Mouse (Mus musculus): ENCODE results near the gene Cel. TPM values are rescaled to one million over a fixed set of nuclear protein-coding genes. Genes with fewer than 3 reads are reported as not detected.

Cel gene
- polyA plus RNA-seq, 1 experiment from 2014 or later, result 3.3 TPM

GRCm38 (mm10) chr2:28545976-28546375, 17.2 kb downstream of the Cel start:
- TF ChIP-seq EP300 (optimal IDR thresholded peaks at IDR 0.05) (no peak), CTCF (IDR thresholded peaks at IDR 0.05; ENCODE audit: low read depth) (no peak)
- no peaks in the 10 kb centered on the region for H3K27me3 ChIP-seq (ENCODE audit: control insufficient read depth, insufficient read depth, low read length)
- no peak overlapping the region for H3K4me3 ChIP-seq (ENCODE audit: low read depth, low read length)
- no peak overlapping the region for H3K9ac ChIP-seq (ENCODE audit: low read length)
- no peaks in the 10 kb centered on the region for H3K9me3 ChIP-seq (ENCODE audit: control insufficient read depth, low read length)
- no peak overlapping the region for H3K27ac ChIP-seq (replicated peaks)
- H3K4me2 ChIP-seq (replicated peaks; ENCODE audit: low read depth), result no peak overlapping the region
- ATAC-seq (ENCODE audit: low FRiP score, low TSS enrichment) (no peak), DNase-seq (ENCODE audit: low spot score) (no peak)
- no peaks in the 10 kb centered on the region for H3K4me1 ChIP-seq (replicated peaks; ENCODE audit: control insufficient read depth, insufficient read depth)
- peaks cover 46% of the 10 kb centered on the region for H3K36me3 ChIP-seq (ENCODE audit: control insufficient read depth, insufficient read depth, low read length)

- H3K4me2 ChIP-seq (replicated peaks; ENCODE audit: low read depth), result no peak overlapping the region
Observed at GRCm38 (mm10) chr2:28543894-28544293, 19.3 kb downstream of the Cel start.

GRCm38 (mm10) chr2:28540587-28541227, 22.5 kb downstream of the Cel start:
- DNase-seq (ENCODE audit: low spot score), result no peak
- Histone ChIP-seq H3K27me3 (ENCODE audit: control insufficient read depth, insufficient read depth, low read length) (no peaks in the 10 kb centered on the region), H3K36me3 (ENCODE audit: control insufficient read depth, insufficient read depth, low read length) (peaks cover 21% of the 10 kb centered on the region), H3K4me1 (replicated peaks; ENCODE audit: control insufficient read depth, insufficient read depth) (peaks cover 17% of the 10 kb centered on the region), H3K9me3 (ENCODE audit: control insufficient read depth, low read length) (no peaks in the 10 kb centered on the region), H3K4me2 (replicated peaks; ENCODE audit: low read depth) (no peak overlapping the region), H3K4me3 (ENCODE audit: low read depth, low read length) (no peak overlapping the region), H3K27ac (replicated peaks) (peak overlapping the region; percentile 69; the same call in 1 of the 2 replicates), H3K9ac (ENCODE audit: low read length) (no peak overlapping the region)
- TF ChIP-seq EP300 (optimal IDR thresholded peaks at IDR 0.05), result no peak
- TF ChIP-seq CTCF (IDR thresholded peaks at IDR 0.05; ENCODE audit: low read depth), result no peak
- WGBS, result 82% methylated on average over 8 of the region's 8 CpGs
- ATAC-seq (ENCODE audit: low FRiP score, low TSS enrichment), result no peak

More at GRCm38 (mm10) chr2:28543894-28544293, 19.3 kb downstream of the Cel start:
- Histone ChIP-seq H3K27me3 (ENCODE audit: control insufficient read depth, insufficient read depth, low read length) (no peaks in the 10 kb centered on the region), H3K4me1 (replicated peaks; ENCODE audit: control insufficient read depth, insufficient read depth) (peaks cover 9% of the 10 kb centered on the region), H3K9me3 (ENCODE audit: control insufficient read depth, low read length) (no peaks in the 10 kb centered on the region), H3K4me3 (ENCODE audit: low read depth, low read length) (no peak overlapping the region), H3K27ac (replicated peaks) (no peak overlapping the region), H3K9ac (ENCODE audit: low read length) (no peak overlapping the region), H3K36me3 (ENCODE audit: control insufficient read depth, insufficient read depth, low read length) (peaks cover 29% of the 10 kb centered on the region)
- DNase-seq (ENCODE audit: low spot score), result no peak
- TF ChIP-seq CTCF (IDR thresholded peaks at IDR 0.05; ENCODE audit: low read depth) (no peak), EP300 (optimal IDR thresholded peaks at IDR 0.05) (no peak)
- WGBS, result 81% methylated on average over 8 of the region's 8 CpGs
- ATAC-seq (ENCODE audit: low FRiP score, low TSS enrichment), result no peak

GRCm38 (mm10) chr2:28539949-28540348, 23.3 kb downstream of the Cel start:
- no peaks in the 10 kb centered on the region for H3K9me3 ChIP-seq (ENCODE audit: control insufficient read depth, low read length)
- TF ChIP-seq EP300 (optimal IDR thresholded peaks at IDR 0.05) (no peak), CTCF (IDR thresholded peaks at IDR 0.05; ENCODE audit: low read depth) (no peak)
- peaks cover 16% of the 10 kb centered on the region for H3K36me3 ChIP-seq (ENCODE audit: control insufficient read depth, insufficient read depth, low read length)
- peaks cover 17% of the 10 kb centered on the region for H3K4me1 ChIP-seq (replicated peaks; ENCODE audit: control insufficient read depth, insufficient read depth)
- no peaks in the 10 kb centered on the region for H3K27me3 ChIP-seq (ENCODE audit: control insufficient read depth, insufficient read depth, low read length)
- no peak overlapping the region for H3K4me2 ChIP-seq (replicated peaks; ENCODE audit: low read depth)
- peak overlapping the region; percentile 69 for H3K27ac ChIP-seq (replicated peaks)
- ATAC-seq (ENCODE audit: low FRiP score, low TSS enrichment), result no peak
- DNase-seq (ENCODE audit: low spot score), result no peak
- no peak overlapping the region for H3K4me3 ChIP-seq (ENCODE audit: low read depth, low read length)
- 62% methylated on average over 2 of the region's 2 CpGs for WGBS
- peak overlapping the region; percentile 43; the same call in 1 of the 2 replicates for H3K9ac ChIP-seq (ENCODE audit: low read length)

- 40% methylated on average over 7 of the region's 7 CpGs for WGBS
- TF ChIP-seq CTCF (IDR thresholded peaks at IDR 0.05; ENCODE audit: low read depth) (no peak), EP300 (optimal IDR thresholded peaks at IDR 0.05) (no peak)
- Histone ChIP-seq H3K4me2 (replicated peaks; ENCODE audit: low read depth) (peak overlapping the region; percentile 5; the same call in 1 of the 2 replicates), H3K9me3 (ENCODE audit: control insufficient read depth, low read length) (no peaks in the 10 kb centered on the region), H3K36me3 (ENCODE audit: control insufficient read depth, insufficient read depth, low read length) (peaks cover 11% of the 10 kb centered on the region), H3K4me3 (ENCODE audit: low read depth, low read length) (no peak overlapping the region), H3K9ac (ENCODE audit: low read length) (peak overlapping the region; percentile 43), H3K27me3 (ENCODE audit: control insufficient read depth, insufficient read depth, low read length) (no peaks in the 10 kb centered on the region), H3K27ac (replicated peaks) (peak overlapping the region; percentile 69), H3K4me1 (replicated peaks; ENCODE audit: control insufficient read depth, insufficient read depth) (peaks cover 19% of the 10 kb centered on the region)
- DNase-seq (ENCODE audit: low spot score), result peak; percentile 63
- peak; percentile 24; the same call in 1 of the 2 replicates for ATAC-seq (ENCODE audit: low FRiP score, low TSS enrichment)
Observed at GRCm38 (mm10) chr2:28539206-28539605, 24.0 kb downstream of the Cel start.

GRCm38 (mm10) chr2:28538817-28539128, 24.4 kb downstream of the Cel start:
- no CpG with 5 or more reads among the region's 1 CpGs for WGBS
- ATAC-seq (ENCODE audit: low FRiP score, low TSS enrichment) (no peak), DNase-seq (ENCODE audit: low spot score) (no peak)
- Histone ChIP-seq H3K4me3 (ENCODE audit: low read depth, low read length) (no peak overlapping the region), H3K9me3 (ENCODE audit: control insufficient read depth, low read length) (no peaks in the 10 kb centered on the region), H3K27ac (replicated peaks) (peak overlapping the region; percentile 69), H3K4me1 (replicated peaks; ENCODE audit: control insufficient read depth, insufficient read depth) (peaks cover 23% of the 10 kb centered on the region), H3K9ac (ENCODE audit: low read length) (no peak overlapping the region), H3K4me2 (replicated peaks; ENCODE audit: low read depth) (no peak overlapping the region), H3K36me3 (ENCODE audit: control insufficient read depth, insufficient read depth, low read length) (peaks cover 11% of the 10 kb centered on the region), H3K27me3 (ENCODE audit: control insufficient read depth, insufficient read depth, low read length) (no peaks in the 10 kb centered on the region)
- TF ChIP-seq EP300 (optimal IDR thresholded peaks at IDR 0.05), result no peak
- TF ChIP-seq CTCF (IDR thresholded peaks at IDR 0.05; ENCODE audit: low read depth), result no peak

Measured in stomach, postnatal 0 days (tissue).